Mouse (Mus musculus): Measurements from ENCODE around the gene Slc38a7.
"Not testable (repeated sequence)": the region's sequence is repeated elsewhere in the genome, so short reads cannot be mapped to it uniquely, and the experiment has no call there.

Slc38a7 gene

GRCm38 (mm10) chr8:95850326-95850725, 3.0 kb downstream of the Slc38a7 start:
- DNase-seq (ENCODE audit: low read depth, low spot score) = no peak

- DNase-seq (ENCODE audit: low read depth, low spot score) = no peak
Measured at GRCm38 (mm10) chr8:95848734-95849464, 4.4 kb downstream of the Slc38a7 start.

GRCm38 (mm10) chr8:95848061-95848551, 5.2 kb downstream of the Slc38a7 start:
- DNase-seq (ENCODE audit: low read depth, low spot score) = no peak

GRCm38 (mm10) chr8:95845026-95845425, 8.3 kb downstream of the Slc38a7 start:
- DNase-seq (ENCODE audit: low read depth, low spot score) = no peak

- no peak for DNase-seq (ENCODE audit: low read depth, low spot score)
Measured at GRCm38 (mm10) chr8:95843968-95844367, 9.4 kb downstream of the Slc38a7 start.

GRCm38 (mm10) chr8:95841436-95841835, 11.9 kb downstream of the Slc38a7 start:
- DNase-seq (ENCODE audit: low read depth, low spot score) = no peak

GRCm38 (mm10) chr8:95839289-95839688, 14.1 kb downstream of the Slc38a7 start:
- DNase-seq (ENCODE audit: low read depth, low spot score) = no peak

- DNase-seq (ENCODE audit: low read depth, low spot score) = no peak
Measured at GRCm38 (mm10) chr8:95837266-95837665, 16.1 kb downstream of the Slc38a7 start.

- DNase-seq (ENCODE audit: low read depth, low spot score) = no peak
Measured at GRCm38 (mm10) chr8:95835891-95836290, 17.4 kb downstream of the Slc38a7 start.

GRCm38 (mm10) chr8:95833435-95833984, 19.8 kb downstream of the Slc38a7 start:
- peak; percentile 76 for DNase-seq (ENCODE audit: low read depth, low spot score)

GRCm38 (mm10) chr8:95832603-95833434, 20.5 kb downstream of the Slc38a7 start:
- DNase-seq (ENCODE audit: low read depth, low spot score) = peak; percentile 90

GRCm38 (mm10) chr8:95830144-95830543, 23.2 kb downstream of the Slc38a7 start:
- DNase-seq (ENCODE audit: low read depth, low spot score) = no peak

GRCm38 (mm10) chr8:95825162-95825561, 28.2 kb downstream of the Slc38a7 start, which contains the start of gene Sap18b:
Gene Sap18b, plus strand, starts transcription at chr8:95825346.
- DNase-seq (ENCODE audit: low read depth, low spot score) = not testable (repeated sequence)

GRCm38 (mm10) chr8:95822699-95823098, 30.6 kb downstream of the Slc38a7 start:
- DNase-seq (ENCODE audit: low read depth, low spot score) = no peak

- no peak for DNase-seq (ENCODE audit: low read depth, low spot score)
Measured at GRCm38 (mm10) chr8:95822096-95822495, 31.2 kb downstream of the Slc38a7 start.

- no peak for DNase-seq (ENCODE audit: low read depth, low spot score)
Measured at GRCm38 (mm10) chr8:95821266-95821665, 32.1 kb downstream of the Slc38a7 start.

- no peak for DNase-seq (ENCODE audit: low read depth, low spot score)
Measured at GRCm38 (mm10) chr8:95818211-95818610, 35.1 kb downstream of the Slc38a7 start.

GRCm38 (mm10) chr8:95817597-95817996, 35.7 kb downstream of the Slc38a7 start:
- DNase-seq (ENCODE audit: low read depth, low spot score) = no peak

GRCm38 (mm10) chr8:95816044-95816708, 37.2 kb downstream of the Slc38a7 start:
- no peak for DNase-seq (ENCODE audit: low read depth, low spot score)

- no peak for DNase-seq (ENCODE audit: low read depth, low spot score)
Measured at GRCm38 (mm10) chr8:95810184-95810591, 43.2 kb downstream of the Slc38a7 start.

GRCm38 (mm10) chr8:95809116-95809515, 44.2 kb downstream of the Slc38a7 start:
- no peak for DNase-seq (ENCODE audit: low read depth, low spot score)

GRCm38 (mm10) chr8:95808631-95809030, 44.7 kb downstream of the Slc38a7 start:
- DNase-seq (ENCODE audit: low read depth, low spot score) = no peak

Data from mesoderm, embryonic 11.5 days (tissue).